Mouse (Mus musculus) kidney, postnatal 4 days (tissue): ENCODE results near the gene Wdr24.

Experiments used
- DNase-seq, 2 experiments: peaks; one replicate each; pipeline ENCODE4 v3.0.0; 2021; ENCODE audit warnings: mixed read lengths in 2 of 2

The Wdr24 gene

DNA sequence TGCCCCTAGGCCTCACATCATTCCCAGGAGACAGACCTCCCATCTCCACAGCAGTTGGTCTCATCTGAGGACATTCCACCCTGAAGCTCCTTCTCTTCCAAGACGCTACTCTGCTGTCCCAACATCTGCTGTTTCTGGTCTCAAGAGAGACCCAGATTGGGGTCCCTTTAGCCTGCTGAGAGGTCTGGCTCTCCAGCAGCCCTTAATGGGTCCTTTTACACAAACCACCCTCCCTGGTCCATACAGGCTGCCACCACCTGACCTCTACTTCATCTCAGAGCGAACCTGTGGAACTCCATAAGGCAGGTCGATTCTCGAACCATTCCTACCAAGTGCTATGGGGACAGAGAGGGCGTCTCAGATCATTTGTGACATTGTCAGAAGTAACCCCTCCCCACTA lies 15.4 kb upstream of the Wdr24 start:
- DNase-seq, result no peak

DNA sequence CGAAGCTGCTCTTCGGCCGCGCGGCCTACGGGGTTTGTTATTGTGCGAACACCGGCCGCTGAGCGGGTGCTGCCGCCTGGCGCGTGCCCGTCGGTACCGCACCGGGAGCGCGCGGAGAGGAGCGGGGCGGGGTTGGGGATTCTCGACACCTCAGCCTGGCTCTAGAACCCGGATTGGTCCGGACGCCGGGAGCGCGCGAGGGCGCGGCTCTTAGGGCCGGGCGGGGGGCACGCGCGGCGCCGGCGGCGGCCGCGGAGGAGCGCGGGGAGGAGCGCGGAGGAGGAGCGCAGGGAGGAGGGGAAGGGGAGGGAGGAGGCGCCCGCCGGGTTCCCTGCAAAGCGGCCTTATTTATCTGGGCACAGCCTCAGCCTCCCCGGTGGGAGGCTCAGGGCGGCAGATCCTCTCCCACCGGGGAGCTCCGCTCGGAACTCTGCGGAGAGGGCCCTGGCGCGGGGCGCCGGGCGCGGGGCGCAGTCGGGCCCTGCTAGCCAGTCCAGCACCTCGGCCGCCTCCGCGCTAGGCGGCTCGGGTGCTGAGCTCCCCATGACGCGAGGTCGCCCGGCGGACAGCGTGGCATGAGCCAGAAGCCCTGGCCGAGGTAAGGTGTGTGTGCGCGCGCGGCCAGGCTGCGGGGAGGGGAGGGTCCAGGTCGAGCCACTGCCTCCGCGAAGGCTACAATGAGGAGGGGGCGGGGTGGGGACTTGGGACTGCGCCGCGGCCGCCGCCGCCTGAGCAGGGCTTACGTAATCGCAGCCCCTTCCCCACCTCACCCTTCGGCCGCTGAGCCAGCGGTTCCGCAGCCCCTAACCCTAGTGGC lies 14.4 kb upstream of the Wdr24 start, which contains the start of gene Fbxl16:
Gene Fbxl16 (plus strand): TSS at position 297 of the 817 bp plus-strand sequence.
- peak; percentile 72 to 81 for DNase-seq

DNA sequence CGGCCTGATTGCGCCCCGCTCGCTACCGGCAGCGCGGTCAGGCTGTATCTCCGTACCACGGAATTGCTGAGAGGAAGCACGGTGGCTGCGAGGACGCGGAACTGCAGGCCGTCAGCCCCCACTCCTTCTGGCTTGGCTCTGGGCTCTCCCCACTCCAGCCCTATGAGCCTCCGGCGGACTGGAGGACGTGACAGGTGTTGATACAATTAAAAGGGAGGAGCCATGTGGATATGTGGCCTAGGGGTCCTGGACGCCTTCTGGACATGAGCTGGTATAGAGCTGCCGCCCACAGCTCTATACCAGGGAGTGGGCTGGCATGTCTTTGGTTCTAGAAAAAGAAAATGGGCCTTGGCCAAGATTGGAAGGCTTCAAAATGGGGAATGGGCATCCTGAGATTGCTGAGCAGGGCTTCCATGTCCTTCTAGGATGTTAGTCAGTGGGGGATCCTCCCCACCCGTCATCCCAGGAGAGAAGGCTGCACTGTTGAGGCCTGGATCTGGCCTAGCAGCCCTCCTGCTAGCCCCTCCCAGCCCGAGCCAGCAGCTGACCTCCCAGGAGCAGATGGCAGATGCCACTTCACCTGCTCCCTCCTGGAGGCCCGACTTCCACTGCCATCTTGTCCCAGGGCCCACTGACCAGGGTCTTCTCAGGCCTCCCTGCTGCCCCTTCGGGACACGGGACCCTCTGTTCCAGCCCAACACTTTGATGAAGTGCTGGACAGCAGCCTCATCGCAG lies 13.7 kb upstream of the Wdr24 start:
- no peak for DNase-seq

DNA sequence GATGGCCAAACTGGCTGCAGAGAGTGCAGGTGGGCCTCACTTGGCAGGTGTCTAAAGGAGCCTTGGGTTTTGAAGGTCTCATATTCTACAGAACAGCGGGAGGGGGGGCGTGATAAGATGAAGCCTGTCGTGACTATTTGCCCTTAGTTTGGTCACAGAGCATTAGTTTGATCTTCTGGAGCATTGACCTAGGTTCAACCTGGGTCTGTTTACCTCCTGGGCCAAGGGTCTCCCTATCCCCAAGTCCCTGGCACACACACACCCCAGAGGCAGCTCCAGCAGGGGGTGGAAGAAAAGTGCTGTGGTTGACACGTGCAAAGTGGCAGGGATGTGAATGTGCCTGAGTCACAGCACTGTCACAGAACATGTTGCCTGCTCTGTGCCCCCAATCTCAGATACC lies 12.5 kb upstream of the Wdr24 start:
- DNase-seq, result no peak

DNA sequence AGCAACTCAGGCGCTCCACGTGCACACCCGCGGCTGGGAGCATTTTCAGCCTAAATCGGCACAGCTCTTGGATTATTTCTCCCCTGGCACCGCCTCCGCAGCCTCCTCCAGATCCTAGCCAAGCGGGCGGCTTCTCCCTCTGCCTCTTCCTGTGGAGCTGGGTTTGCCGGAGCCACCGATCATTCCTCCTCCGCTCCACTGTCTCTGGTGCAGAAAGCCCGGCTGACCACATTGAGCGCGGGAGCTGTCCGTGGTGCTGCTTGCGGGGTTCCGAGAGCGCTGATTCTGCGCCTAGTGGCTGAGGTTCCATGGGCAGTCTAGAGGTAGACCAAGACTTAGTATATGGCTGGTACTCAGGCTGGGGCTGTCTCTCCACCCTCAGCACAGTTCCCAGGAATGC lies 10.0 kb upstream of the Wdr24 start:
- DNase-seq, result peak; percentile 97 to 98

DNA sequence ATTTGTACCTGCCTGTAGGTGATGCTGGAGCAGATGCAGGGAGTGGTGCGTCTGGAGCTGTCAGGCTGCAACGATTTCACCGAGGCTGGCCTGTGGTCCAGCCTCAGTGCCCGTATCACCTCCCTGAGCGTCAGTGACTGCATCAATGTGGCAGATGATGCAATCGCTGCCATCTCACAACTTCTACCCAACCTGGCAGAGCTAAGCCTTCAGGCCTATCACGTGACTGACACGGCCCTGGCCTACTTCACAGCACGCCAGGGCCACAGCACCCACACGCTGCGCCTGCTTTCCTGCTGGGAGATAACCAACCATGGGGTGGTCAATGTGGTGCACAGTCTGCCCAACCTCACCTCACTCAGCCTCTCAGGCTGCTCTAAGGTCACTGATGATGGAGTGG lies 5.8 kb upstream of the Wdr24 start:
- no peak for DNase-seq

DNA sequence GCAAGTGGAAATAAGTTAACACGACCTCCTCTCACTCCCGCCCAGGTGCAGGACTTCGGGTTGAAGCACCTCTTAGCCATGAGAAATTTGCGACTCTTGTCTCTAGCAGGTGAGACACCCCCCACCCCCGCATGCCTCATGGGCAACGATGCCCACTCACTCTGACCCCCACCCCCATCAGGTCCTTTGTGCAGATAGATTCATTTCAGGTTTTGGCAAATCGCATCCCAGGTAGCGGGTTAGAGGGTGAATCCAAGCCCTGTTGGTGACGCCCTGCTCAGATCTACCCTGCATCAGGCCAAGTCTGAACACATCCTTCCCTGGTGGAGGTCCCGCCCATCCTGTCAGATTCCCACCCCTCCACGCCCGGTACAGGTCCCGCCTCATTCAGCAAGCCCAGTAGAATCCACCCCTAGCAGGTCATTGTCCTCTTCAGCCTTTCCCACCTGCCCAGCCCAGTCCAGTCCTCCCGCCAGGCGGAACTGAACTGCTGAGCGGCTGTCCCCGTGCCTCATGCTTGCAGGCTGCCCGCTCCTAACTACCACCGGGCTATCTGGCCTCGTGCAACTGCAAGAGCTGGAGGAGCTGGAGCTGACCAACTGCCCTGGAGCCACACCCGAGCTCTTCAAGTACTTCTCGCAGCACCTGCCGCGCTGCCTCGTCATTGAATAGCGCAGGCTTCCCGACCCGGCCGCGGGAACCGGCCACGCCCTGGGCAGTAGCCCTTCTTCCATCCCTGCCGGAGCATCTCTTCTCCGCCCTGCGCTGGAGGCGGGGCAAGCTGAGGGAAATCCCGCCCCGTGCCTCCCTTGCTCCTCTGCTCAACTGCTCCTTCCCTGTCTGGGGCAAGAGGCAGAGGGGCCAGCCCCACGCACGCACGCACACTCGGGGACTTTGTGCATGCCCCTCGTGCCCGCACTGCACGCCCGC lies 4.3 kb upstream of the Wdr24 start:
- peak in 1 of 2 experiments; percentile 33 for DNase-seq

DNA sequence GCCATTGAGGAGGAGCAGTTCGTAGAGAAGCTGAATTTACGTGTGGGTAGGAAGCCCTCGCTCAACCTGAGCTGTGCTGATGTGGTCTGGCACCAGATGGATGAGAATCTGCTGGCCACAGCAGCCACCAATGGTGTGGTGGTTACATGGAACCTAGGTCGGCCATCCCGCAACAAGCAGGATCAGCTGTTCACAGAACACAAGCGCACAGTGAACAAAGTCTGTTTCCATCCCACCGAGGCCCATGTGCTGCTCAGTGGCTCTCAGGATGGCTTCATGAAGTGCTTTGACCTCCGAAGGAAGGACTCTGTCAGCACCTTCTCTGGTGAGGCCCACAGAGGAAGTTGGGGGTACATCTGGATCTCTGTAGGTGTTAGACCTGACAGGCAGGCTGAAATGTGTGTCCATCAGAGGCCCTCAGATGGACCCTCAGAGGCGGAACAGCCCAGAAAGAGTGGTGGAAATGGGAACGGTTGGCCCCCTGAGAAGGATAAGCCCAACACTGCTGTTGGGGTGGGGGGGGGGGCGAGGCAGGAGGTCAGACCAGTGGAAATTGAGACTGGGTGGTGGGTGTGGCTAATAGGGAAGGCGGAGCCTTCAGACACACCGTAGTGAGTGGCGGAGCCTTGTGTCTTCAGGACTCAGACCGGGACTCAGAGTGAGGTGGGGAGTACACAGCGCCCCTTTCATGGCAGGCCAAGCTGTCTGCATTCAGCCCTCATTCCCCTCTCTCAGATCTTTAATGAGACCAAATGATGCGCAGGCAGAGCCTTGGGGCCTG lies 1.1 kb downstream of the Wdr24 start:
- DNase-seq, result peak in 1 of 2 experiments; percentile 2

DNA sequence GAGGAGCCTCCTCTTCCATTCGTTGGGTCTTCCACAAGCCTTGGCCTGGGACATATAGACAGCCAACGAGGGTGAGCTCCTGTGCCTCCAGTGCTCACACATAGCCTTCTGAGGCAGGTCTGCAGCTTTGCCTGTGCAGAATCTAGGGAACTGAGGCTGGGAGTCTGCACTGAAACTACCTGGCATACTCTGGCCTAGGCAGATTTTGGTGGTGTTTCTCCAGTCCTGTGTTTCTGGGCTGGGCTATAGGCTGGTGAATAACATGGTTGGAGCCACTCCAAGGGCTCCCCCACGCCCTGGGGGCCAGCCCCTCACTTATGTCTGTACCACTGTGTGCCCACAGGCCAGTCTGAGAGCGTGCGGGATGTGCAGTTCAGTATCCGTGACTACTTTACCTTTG lies 1.9 kb downstream of the Wdr24 start:
- no peak for DNase-seq

DNA sequence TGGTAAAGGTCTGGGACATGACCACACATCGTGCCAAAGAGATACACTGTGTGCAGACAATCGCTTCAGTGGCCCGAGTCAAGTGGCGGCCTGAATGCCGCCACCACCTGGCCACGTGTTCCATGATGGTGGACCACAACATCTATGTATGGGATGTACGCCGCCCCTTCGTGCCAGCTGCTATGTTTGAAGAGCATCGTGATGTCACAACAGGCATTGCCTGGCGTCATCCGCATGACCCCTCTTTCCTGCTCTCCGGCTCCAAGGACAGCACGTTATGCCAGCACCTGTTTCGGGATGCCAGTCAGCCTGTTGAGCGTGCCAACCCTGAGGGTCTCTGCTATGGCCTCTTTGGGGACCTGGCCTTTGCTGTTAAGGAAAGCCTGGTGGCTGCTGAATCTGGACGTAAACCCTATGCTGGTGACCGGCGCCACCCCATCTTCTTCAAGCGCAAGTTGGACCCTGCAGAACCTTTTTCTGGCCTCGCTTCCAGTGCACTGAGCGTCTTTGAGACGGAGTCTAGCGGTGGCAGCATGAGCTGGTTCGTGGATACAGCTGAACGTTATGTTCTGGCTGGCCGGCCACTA lies 2.6 kb downstream of the Wdr24 start:
- no peak for DNase-seq

DNA sequence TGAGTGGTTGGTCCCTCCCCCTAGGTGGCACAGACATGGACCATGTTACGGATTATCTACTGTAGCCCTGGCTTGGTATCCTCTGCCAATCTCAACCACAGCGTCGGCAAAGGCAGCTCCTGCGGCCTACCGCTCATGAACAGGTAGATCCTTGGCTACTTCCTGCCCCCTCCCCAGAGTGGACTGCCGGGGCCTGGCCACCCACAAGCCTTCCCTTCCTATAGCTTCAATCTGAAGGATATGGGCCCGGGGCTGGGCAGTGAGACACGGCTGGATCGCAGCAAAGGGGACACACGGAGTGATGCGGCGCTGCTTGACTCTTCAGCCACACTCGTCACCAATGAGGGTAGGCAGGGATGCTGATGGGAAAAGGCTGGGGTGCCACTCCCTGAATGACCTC lies 3.6 kb downstream of the Wdr24 start:
- no peak for DNase-seq

DNA sequence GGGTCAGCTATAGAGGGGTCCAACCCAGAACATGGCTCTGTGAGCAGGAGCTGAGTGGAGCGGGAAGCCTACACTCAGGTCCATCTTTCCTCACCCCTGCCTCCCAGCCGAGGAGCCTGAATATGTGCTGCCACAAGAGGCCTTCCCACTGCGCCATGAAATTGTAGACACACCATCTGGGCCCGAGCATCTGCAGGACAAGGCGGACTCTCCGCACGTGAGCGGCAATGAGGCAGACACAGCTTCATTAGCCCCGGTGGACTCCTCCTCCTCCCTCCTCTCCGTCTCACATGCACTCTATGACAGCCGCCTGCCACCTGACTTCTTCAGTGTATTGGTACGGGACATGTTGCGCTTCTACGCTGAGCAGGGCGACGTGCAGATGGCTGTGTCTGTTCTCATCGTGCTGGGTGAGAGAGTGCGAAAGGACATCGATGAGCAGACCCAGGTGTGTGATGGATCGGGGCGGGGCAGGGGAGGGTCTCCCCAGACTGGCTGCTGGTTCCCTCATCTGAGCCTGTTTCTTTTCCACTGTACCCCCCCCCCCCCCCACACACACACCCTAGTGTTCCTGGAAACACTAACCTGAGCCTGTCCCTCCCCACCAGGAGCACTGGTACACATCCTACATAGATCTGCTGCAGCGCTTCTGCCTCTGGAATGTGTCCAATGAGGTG lies 4.3 kb downstream of the Wdr24 start:
- no peak for DNase-seq

DNA sequence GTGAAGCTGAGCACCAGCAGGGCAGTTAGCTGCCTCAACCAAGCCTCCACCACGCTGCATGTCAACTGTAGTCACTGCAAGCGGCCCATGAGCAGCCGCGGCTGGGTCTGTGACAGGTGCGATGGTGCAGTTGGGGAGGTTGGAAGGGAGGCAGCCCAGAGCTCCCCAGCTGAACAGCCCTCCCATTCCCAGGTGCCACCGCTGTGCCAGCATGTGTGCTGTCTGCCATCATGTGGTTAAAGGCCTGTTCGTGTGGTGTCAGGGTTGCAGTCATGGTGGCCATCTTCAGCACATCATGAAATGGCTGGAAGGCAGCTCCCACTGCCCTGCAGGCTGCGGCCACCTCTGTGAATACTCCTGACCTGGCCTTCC lies 4.8 kb downstream of the Wdr24 start:
- peak in 1 of 2 experiments; percentile 28 for DNase-seq

DNA sequence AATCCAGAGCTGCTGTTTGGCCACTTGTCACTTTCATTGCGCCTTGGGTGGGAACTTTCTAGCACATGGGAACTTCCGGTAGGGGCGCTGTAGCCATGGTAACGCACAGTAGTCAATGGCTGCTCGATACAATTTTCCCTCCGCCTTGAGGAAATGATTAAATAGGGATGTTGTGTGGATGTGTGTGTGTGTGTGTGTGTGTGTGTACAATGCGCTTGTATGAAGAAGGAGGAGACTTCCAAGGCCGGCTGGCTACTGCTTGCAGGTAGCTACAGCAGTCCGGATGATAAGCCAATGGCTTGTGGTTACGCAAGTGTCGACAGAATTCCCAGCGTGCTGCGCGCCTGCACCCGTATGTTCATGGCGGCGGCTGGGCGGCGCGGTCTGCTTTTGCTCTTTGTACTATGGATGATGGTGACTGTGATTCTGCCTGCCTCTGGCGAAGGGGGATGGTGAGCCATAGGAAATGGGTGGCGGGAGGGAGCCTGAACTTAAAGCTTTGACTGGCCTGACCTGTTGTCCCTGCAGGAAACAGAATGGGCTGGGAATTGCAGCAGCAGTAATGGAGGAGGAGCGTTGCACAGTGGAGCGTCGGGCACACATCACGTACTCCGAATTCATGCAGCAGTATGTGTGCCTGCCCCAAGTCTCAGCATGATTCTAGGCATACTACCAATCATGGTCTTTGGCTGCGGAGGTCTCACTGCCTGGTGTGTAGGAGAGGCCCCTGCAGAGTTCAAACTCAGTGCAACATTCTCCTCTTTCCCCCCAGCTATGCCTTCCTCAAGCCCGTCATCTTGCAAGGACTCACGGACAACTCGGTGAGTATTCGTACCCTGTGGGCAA lies 5.5 kb downstream of the Wdr24 start, which contains the start of gene Jmjd8:
Gene Jmjd8 (plus strand): TSS at position 156 of the 846 bp plus-strand sequence.
- peak; percentile 84 to 90 for DNase-seq

DNA sequence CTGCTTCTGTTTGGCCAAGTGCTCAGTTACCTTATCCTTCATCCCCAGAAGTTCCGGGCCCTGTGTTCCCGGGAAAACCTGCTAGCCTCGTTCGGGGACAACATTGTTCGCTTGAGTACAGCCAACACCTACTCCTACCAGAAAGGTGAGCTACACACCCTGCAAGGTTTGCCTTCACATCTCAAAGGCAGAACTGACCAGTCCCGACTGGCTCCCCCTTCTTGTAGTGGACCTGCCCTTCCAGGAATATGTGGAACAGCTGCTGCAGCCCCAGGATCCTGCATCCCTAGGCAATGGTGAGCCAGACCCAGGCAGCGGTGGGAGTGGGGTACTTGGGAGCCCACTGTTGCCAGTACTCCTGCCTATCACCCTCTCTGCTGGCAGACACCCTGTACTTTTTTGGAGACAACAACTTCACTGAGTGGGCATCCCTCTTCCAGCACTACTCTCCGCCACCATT lies 6.2 kb downstream of the Wdr24 start:
- peak in 1 of 2 experiments; percentile 31 for DNase-seq

DNA sequence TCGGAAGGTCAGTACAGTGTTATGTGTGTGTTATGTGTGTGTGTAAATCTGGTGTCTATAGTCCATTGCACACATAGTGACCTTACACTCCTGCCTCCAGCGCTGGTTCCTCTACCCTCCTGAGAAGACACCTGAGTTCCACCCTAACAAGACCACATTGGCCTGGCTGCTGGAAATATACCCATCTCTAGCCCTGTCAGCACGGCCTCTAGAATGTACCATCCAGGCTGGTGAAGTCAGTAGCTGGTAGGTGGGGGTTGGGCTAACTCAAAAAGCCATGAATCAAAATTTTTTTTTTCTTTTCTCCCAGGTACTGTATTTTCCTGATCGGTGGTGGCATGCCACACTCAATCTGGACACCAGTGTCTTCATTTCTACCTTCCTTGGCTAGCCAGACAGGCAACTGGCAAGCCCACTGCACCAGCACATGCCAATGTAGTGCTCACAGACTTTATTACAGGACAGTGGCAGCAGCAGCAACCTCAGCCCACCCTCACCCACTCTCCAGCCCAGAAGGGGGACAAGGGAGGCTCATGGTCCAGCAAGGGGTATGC lies 6.8 kb downstream of the Wdr24 start:
- DNase-seq, result no peak

DNA sequence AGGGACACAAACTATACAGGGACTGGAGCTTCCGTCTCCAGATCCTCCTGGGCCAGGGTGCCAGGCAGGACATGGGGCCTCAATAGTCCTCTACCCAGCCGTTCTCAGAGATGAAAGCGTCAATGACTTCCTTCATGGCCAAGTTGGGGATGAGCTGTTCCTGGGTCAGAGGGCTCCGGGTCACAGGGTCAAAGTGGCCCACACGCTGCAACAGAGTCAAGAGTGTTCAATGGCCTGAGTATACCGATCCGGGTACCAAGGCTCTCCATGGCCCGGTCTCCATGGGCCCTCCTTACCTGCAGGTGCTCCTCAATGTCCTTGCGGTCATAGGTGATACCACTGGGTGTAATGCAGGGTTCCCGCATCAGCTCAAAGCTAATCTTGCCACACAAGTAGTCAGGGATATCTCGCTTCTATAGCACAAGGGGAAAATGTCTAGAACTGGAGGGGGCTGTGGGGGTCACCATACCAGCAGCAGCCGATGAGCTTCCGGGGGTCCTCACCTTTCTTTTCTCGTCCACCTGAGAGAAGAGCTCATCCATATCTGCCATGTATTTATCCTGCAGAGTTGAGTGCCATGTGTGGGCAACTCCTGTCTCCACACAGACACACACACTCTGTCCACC lies 7.5 kb downstream of the Wdr24 start:
- no peak for DNase-seq

DNA sequence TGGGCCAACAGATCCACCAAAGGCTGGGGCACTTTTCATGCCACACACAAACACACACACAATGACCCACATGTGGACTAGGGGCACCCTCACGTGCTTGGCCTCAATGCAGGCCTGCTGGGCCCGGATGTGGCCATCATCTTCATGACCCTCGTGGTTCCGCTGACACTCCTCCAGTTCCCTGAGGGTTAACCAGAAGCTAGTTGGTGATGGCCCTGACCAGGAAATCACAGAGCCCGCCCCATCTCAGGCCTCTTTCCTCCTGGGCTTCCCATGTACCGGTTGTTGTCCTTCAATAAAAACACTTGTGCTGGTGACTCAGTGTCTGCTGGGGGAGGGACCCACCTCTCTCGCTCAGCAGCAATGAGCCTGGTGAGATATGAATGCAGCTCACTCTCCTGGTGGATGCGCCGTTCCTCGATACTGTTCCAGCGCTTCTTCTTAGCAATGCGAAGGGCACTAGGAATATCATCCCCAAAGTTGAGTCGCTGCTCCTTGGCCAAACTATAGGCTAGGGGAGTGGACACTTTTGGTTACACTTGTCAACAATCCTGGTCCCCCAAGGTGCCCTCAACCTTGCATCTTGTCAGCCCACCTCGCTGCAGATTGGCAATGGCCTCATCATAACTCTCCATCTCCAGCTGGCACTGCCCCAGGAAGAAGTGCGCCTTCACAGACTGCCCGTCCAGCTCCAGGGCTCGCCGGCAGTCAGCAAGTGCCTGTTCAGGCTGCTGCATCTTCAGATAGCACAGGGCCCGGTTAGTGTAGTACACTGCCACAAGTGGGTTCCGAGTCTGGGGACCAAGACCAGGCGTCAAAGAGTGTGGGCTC lies 8.2 kb downstream of the Wdr24 start:
- peak; percentile 41 to 51 for DNase-seq
